Mouse (Mus musculus) mouse trophoblast stem cell (cell line): ENCODE measurements at regions not wholly inside any gene's neighbourhood (a gene's known extent, or its start where the extent isn't known, plus 50 kb on each side); places are given as distances from the start of the nearest gene placed in this dataset.
"Not testable (repeated sequence)": the region's sequence is repeated elsewhere in the genome, so short reads cannot be mapped to it uniquely, and the experiment has no call there.

Experiments
- in situ Hi-C, 2 experiments: fragments of 300-500 bp; cut with MseI, MboI; formaldehyde crosslinking; loops; 2 replicates in 1 of 2; 3 replicates in 1 of 2; pipeline ENCODE4 v1.15.1; 2025

DNA sequence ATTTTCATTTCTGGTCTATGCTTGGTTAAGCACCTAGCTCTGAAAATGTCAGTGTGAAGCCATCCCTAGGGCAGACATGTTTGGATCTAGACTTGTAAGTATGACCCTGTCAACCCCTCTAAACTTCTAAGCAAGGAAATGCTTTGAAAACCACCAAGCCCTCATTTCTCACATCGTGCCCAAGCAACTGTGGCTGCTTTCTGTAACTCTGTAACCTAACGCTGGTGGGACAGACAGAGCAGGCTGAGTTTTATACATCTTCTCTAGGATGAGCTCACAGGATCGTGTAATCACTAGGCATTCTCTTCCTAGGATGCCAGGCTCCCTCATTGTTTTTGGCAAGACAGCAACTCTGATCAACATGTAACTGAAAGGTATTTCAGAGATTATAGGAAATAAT lies 309.6 kb upstream of the Pkdcc start:
- in situ Hi-C loops = no loop called here

DNA sequence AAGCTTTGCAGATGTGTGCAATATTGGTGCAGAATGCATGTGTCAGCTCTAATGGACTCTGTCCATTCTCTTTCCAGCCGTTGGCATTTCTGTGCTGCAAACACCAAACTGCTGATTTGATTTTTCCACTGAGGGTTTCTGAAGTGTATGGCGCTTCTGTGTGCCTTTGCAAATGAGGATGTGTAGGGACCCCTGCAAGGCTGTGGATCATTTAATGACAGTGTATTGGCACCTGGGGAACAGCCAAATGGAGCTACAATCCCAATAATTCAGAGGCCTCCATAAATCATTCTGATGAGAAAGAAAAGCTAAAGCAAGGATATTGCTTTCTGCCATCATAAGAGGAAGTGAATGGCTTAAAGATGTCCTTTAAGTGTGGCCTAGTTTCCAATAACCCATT lies 305.9 kb upstream of the Pkdcc start:
- in situ Hi-C loops = no loop called here

DNA sequence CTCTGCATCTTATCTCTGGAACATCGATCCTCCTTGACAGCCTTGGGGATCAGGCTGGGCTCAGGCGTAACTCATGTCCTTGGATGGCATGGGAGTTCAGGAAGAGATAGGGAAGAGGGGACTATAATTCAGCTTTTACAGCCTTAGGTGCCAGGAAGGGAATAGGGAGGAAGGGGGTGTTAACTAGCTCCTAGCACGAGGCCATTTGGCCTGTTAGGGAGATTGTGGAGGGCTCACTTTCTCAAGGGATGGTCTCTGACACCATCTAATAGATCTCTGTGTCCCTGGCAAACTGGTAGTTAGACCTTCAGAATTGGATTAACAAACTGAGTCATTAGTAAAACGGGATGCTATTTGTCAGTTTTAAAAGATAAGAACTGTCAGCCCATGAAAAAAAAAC lies 292.1 kb upstream of the Pkdcc start:
- in situ Hi-C loops = not testable (repeated sequence)

DNA sequence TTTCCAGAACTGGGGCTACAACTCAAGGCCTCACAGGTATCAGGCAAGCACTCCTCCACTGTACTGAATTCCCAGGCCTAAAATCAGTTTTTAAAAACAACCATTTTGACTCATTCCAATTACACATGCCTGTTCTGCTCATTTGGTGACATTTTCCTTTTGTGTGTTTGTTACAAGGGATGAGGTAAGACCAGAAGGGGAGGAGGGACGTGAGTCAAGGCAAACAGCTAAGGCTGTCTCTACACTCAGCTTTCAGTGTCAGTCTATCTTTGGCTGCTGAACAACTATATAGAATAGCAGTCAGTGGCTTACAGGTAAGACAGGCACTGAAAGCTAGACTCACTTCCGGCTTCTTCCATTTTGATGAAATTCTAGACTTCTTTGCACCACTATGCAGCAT lies 289.3 kb upstream of the Pkdcc start:
- in situ Hi-C loops = no loop called here

DNA sequence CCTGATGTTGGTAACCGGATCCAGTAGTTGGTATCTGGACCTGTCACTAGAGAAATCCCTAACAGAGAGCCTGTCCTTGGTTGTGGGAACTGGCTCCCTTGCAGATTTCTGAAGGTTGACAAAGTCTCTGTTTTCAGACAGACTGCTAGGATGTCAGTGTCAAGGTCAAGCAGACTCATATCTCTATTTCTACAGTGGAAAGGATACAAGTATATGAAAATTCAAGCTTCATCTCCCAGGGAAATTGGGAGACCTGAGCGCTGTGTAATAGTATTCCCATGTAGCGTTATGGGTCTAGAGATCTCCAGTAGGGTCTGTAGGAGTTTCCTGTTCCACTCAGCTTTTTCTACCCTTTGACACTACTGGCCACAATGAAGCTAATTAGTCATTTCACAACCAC lies 287.4 kb upstream of the Pkdcc start:
- in situ Hi-C loops = no loop called here

DNA sequence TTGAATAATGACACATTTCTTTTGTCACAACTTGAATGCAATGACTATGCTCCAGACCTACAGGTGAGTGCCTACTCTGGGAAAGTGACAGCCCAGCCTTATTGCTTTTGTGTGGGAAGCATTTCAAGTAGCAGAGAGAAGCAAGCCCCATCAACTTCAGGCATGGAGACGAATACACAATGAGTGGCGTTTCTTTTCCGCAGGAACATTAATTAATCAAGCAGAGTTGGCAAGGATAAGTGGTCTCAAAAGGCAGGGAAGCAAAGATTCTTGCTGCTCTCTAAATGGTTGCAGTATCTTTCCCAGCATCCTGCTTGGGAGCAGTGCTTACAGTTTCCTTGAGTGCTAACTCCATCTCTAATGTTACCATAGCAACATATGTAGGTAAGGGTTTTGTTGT lies 285.6 kb upstream of the Pkdcc start:
- in situ Hi-C loops = no loop called here

DNA sequence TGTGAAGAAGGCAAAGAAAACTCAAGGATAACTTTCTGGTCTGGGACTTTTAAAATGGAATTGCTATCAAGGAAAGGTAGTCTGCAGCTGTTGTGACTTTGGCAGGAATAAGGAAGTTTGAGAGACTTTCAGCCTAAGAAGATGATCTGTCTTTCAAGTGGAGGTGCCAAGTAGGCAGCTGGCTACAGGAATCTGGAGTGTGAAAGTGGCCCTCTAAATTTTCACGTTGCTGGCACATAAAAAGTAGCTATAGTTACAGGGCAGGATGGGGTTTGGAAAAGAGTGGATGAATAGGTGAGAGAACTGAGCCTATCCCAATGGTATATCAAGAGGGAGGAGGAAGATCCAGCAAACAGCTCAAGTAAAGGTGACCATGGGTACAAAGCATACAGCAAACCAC lies 284.4 kb upstream of the Pkdcc start:
- in situ Hi-C loops = no loop called here

DNA sequence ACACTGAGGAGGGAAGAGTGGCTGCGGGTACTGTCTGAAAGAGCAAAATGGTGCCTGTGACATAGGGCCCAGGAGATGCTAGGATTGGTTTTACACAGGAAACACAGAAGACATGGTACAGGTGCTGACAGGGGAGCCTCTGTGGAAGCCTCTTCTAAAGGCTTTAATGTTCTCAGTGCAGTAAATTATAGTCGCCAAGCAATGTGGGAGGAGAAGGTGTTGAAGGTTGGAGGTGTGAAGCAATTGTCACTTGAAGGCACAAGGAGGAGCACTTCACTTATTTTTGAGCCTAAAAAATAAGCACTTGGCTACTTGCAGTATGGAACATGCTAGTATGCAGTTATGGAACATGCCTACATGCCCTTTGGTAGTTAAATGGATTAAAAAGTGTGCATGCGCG lies 283.6 kb upstream of the Pkdcc start:
- in situ Hi-C loops = no loop called here

DNA sequence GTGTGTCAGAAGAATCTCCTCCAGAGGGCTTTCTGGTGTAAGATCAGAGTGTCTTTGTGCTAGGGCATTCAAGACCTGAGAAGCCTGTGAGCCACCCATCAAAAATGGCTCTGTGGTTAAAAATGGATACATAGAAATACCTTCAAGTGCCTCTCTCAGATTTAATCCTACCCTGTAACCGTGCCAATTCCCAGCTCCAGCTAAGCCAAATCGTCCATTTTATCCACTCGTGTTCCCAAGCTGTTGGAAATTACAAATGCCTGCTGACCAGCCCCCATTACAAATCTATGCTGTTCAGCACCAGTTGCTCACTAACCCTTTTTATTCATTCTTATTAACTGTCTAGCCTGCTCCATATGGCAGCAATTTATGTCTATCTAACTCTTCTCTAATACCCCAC lies 278.3 kb upstream of the Pkdcc start:
- in situ Hi-C loops = no loop called here

DNA sequence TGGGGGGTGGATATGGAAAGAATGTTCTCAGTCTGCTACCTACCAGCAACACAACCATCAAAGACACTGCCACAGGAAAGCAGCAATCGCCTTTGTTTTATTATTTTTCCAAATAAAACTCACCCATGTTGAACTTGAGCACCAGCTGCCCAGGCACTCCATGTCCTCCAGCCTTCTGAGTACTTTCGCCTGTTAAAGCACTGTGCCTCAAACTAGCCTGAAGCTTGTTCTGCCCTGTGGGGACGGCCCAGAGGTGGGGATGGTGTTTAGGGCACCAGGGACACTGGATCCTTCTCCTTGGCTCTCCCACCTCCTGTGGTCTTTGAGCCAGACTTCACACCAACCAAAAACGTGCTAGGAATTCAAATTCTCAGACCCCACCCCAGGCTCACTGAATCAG lies 269.0 kb upstream of the Pkdcc start:
- in situ Hi-C loops = no loop called here

DNA sequence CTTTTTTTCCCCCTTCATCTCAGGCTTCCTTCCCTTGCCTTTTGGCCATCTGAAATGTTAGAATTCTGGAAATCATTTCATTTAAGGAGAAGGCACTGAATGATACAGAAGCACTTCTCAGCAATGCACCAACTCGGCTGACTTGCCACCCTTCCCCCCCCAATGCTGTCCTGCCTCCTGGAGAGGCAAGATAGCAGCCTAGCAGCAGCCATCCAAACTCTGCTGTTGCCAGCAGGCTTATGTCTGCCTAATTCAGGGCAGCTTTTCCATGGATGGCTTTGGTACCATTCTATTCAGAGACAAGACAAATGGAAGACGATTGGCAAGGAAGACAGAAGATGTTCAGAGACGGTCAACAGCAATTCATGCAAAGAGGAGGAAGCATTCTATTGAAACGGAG lies 265.3 kb upstream of the Pkdcc start:
- in situ Hi-C loops = loop anchor here (25.0 kb wide), 1 partner anchor 1762 kb away; no protein-coding TSS in a partner anchor

DNA sequence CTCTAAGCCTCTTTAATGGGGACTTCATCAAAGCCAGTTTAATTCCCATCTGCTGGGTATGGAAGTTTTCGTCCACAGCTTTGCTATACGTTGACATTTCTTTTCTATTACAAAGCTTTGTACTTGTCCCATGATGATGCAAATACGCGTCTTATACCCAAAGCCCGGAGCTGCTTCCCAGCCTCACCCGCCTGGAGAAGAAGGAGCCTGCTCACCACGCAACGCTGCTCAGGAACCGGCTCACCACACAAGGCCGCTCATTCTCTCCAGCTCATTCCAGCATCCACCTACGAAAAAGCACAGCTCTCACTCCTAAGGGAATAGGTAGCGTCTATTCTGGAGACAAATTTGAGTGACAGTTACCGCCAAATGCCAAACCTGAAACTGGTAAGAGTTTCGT lies 264.8 kb upstream of the Pkdcc start:
- in situ Hi-C loops = loop anchor here (25.0 kb wide), 1 partner anchor 1763 kb away; no protein-coding TSS in a partner anchor

DNA sequence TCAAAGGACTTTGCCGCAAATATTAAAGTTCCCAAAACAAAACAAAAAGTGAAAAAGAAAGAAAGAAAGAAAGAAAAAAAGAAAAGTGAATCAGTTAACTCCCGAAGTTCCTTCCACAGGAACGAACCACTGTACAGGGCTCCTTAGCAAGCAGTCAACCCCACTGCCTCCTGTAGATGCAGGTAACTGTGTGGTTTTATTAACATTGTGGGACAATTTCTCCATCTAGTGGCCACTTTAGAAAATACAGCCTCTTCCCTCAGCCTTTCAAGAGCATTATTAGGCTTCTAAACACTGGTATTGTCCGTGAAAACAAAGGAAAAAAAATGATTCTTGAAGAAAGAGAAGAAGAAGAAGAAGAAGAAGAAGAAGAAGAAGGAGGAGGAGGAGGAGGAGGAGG lies 257.7 kb upstream of the Pkdcc start:
- in situ Hi-C loops = loop anchor here (5.0 to 25.0 kb wide), 2 partner anchors 130 to 1770 kb away; no protein-coding TSS in a partner anchor

DNA sequence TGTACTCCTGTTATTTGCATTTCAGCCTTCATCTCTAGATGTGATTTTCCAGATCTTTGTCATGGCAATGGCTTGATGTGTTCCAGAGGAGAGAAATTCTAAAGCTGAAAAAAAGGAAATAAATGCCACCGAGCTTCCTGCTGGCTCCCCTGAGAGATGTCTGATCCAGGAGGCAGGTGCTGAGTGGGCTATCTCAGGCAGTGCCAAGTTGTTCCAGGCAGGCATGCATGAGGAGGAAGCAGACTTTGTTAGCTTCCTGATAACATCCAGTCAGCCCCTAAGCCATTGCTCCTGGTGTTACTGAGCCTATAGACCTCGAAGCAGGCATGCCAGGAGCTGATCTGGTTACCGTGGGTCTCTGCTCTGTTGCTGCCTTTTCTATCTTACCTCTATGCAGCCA lies 251.7 kb upstream of the Pkdcc start:
- in situ Hi-C loops = loop anchor here (25.0 kb wide), 1 partner anchor 1776 kb away; no protein-coding TSS in a partner anchor

DNA sequence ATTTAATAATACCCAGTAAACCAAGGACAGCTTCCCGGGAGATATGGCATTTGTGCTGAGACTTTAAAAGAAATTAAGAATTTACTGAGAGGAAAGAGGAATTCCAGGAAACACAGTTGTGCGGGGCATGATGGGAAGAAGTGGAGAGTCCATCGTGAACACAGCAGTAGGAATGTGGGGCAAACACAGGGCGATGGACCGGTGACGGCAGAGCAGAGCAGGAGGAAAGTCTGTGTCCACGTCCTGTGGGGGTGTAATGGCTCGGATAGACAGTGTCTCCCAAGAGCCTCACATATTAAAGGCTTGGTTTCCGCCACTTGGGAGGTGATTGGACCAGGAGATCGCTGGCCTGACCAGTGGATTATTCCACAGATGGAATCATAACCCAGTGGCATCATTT lies 215.4 kb upstream of the Pkdcc start:
- in situ Hi-C loops = no loop called here

DNA sequence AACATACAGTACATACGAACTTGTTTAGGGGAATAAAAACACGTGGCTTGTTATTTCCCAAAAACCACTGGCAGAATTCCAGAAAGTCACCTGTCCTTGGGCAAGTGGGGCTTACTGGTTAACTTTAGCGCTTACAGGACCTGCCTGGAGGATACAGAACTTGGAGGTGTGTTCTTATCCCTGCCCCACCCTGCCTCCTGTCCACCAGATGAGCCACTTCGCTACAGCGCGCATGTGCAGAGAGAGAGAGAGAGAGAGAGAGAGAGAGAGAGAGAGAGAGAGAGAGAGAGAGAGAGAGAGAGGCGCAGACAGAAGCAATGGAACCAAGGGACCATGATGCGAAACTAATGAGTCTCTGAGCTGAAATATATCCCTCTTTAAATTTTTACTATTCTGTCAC lies 214.7 kb upstream of the Pkdcc start:
- in situ Hi-C loops = no loop called here

DNA sequence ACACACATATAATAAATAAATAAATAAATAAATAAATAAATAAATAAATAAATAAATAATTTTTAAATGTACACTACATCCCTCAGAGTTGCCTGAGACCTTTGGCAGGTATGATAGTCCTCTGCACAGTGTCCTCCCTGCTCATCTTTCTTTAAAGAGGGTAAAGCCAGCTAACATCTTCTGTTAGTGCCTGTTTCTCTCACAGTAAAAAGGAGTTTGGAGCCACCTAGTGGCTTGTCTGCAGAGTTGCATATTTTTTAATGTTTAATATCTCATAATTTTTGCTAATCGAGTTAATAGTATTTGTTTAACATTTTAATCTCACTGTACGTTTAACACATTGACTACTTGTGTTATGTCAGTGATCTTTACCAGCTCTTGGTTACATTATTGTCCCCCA lies 213.5 kb upstream of the Pkdcc start:
- in situ Hi-C loops = no loop called here

DNA sequence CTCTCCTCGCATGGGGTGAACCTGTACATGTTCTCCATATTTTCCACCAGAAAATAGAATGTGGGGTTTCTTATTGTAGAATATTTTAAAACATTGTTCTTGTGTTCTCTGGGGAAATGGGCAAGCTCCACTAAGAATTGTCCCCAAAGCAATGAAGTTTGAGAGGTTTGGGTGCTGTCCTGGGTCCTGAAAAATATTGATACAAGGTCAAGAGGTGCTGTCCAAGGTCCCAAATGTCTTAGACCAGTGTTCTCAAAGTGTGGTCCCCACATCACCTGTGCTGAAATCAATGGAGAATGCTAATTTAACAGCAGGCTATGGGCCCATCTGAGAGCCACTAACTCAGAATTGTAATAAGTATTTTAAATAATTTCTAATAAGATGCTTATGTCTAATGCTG lies 204.2 kb upstream of the Pkdcc start:
- in situ Hi-C loops = no loop called here

DNA sequence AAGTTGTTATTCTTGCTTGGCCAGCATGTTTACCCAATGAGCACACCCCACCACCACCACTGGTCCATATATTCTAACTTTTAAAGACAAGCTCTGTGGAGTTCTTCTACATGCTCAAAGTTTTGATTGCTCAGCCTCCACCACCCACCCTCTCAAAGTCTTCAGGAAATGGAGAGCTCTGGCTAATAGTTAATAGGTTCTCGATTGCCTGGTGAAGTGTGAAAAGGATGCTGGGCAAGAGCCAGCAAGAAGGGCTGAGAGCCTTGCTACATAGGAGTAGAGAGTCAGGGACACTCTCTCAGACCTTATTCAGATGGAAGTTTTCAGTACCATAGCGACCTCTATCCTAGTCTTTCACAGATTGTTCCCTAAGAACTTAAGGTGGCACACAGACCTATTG lies 199.4 kb upstream of the Pkdcc start:
- in situ Hi-C loops = no loop called here

DNA sequence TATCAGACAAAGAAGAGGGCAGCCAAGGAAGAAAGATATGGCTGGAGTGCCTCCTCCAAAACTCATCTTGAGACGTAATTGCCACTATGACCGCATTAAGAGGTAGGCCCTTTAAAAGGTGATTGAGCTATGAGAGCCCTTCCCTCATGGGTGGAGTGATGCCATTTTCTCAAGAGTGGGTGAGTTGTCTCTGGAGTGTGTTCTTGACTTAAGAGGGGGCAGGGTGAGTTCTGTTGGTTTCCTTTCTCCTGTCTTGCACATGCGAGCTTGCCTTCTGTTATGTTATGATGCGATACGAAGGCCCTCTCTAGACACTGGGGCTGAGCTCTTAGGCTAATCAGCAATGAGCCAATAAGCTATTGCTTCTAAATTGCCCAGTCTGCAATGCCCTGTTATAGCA lies 198.2 kb upstream of the Pkdcc start:
- in situ Hi-C loops = no loop called here

DNA sequence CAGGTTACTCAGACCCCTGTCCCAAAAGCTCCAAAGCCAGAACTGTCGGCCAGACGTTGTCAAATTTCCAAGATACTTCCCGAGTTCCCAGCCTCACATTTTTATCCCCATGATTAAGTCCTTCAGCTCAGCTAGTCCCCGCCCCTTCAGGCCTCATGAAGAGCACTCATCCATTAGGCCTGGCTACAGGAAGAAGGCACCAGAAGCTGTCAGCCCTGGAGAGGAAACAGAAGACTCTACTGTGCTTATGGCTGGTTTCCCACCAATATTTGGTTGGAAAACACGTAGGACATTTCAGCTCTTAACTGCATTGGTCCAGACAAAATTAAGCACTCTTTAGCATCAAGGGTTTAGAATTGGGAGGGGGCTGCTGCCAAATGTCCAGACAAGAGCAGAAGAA lies 195.8 kb upstream of the Pkdcc start:
- in situ Hi-C loops = no loop called here

DNA sequence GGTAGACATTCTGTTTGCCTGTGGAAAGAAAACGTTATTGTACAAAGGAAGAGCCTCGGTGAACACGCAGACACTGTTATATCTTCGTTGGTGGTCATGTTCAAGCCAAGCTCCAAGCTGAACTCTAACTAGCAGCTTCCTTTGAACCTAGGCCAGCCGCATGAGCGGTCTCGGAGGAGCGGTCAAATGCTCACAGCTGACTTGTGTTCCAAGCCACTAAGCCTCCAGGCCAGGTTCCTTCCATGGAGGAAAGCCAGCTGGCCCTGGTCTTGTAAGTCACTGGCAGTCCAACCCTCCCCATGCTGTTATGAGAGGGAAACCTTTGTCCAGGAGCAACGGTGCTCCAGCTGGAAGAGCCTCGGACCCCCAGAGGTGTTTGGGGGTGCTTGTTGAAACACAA lies 194.5 kb upstream of the Pkdcc start:
- in situ Hi-C loops = no loop called here

DNA sequence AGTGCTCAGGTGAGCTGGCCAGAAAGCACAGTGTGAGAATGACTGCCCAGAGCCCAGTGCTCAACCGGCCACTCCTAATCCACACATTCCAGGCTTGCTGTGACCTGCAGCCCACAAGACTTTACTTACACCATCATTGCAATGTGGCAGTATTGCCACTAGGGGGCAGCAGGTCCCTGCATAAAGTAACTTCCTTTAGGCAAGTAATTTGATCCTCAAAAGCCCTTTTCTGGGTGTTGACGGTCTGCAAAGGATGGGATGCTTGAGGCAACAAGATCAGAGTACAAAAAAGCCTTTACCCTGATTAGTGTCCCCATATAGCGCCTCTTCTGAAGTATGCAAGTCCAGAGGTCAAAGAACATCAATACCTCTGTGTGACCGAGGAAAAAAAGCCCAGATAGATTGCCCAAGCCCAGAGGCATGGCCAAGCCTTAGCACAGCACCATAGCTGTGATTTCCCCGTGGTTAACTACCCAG lies 189.7 kb upstream of the Pkdcc start:
- in situ Hi-C loops = loop anchor here in 1 of 2 experiments (5.0 kb wide), 1 partner anchor 227 kb away; no protein-coding TSS in a partner anchor

DNA sequence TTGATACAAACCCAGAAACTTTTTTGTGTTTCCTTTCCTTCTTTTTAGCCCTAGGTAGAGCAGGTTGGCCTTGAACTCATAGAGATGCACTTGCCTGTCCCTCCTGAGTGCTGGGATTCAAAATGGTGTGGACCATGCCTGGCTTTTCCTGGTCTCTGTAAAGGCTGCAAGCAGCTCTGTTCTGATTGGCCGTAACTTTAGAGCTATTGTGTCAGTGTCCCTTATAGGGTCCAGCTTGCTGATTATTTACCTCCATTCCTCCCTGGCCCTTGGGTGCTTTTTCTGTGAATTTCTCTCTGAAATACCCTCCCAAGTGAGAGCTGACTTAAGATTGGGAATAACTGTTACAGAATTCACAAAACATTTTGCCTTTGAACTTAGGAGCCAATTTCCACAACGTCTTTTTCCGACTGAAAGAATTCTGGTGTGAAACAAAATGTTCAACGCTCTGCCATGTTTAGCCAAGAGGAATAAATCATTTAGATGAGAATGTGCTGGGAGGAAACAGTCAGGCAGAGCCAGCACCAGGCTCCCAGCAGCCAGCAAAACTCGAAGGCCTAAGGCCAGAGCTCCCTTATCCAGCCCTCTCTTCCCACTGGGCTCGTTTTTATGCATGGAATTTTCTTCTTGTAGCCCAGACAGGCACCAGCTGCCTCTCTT lies 180.0 kb upstream of the Pkdcc start:
- in situ Hi-C loops = no loop called here
